Mouse (Mus musculus) erythroblast, embryonic 14.5 days (primary cell): ENCODE results near the gene Mrgbp. TPM values are rescaled to one million over a fixed set of nuclear protein-coding genes. Genes with fewer than 3 reads are reported as not detected.

Source experiments
- H3K27me3 ChIP-seq: 2 replicates; pipeline ENCODE4 v1.6.1; 2012; ENCODE audit warnings: inconsistent platforms; ENCODE audit not compliant: control insufficient read depth
- H3K36me3 ChIP-seq: 2 replicates; pipeline ENCODE4 v1.6.1; 2012; ENCODE audit warnings: mild to moderate bottlenecking, inconsistent platforms; ENCODE audit not compliant: control insufficient read depth
- H3K4me1 ChIP-seq: 2 replicates; pipeline ENCODE4 v1.6.1; 2012; ENCODE audit warnings: inconsistent platforms; ENCODE audit not compliant: control insufficient read depth
- H3K4me3 ChIP-seq: replicated peaks from 2 replicates; pipeline ENCODE3; 2012; ENCODE audit warnings: moderate library complexity, mild to moderate bottlenecking, inconsistent platforms
- H3K9me3 ChIP-seq: 2 replicates; pipeline ENCODE4 v1.6.1; 2012; ENCODE audit warnings: low read length, inconsistent platforms, mixed read lengths; ENCODE audit not compliant: control insufficient read depth
- GATA1 ChIP-seq: IDR thresholded peaks from 2 replicates; pipeline ENCODE4 v1.6.1; 2012; ENCODE audit warnings: low read length, inconsistent platforms, mixed read lengths
- TAL1 ChIP-seq: IDR thresholded peaks from 3 replicates; pipeline ENCODE4 v1.6.1; 2012; ENCODE audit warnings: low read length, inconsistent platforms, mixed read lengths
- polyA plus RNA-seq: library from polyadenylated mRNA; stranded (reverse); fragments of >175 nt; gene quantifications from 2 replicates; pipeline ENCODE4 v1.2.3, GENCODE M21; 2012

Gene Mrgbp
- polyA plus RNA-seq, result 0.58 and 0.87 TPM in 2 replicates

DNA sequence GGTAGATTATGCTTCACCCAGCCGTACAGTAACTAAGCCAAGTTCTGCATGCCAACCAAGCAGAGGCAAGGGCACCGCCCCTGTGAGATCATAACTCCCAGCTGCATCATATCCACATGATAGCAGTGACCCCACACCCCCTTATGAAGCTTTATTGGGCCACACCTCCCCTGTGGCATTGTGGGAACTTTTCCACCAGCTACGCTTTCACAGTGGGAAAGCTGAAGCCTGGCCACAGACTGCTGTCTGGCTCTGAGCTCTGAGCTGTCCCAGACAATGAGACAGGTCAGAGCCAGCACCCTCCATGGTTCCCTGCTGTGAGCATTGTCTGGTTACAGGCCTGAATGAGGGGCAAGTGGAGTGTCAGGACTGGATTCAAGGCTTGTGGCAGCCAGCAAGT is at the start of gene Mrgbp:
Mrgbp (plus strand) TSS at position 303 of the 400 bp plus-strand sequence.
- peaks cover 2% of the 10 kb centered on the region; the same call in 1 of the 2 replicates for H3K27me3 ChIP-seq
- no peak within 1 kb of the TSS for H3K4me3 ChIP-seq
- H3K4me1 ChIP-seq, result peaks cover 32% of the 10 kb centered on the region
- peaks cover 20% of the 10 kb centered on the region for H3K36me3 ChIP-seq
- no peak for TF ChIP-seq TAL1
- TF ChIP-seq GATA1, result no peak
- H3K9me3 ChIP-seq, result no peaks in the 10 kb centered on the region

DNA sequence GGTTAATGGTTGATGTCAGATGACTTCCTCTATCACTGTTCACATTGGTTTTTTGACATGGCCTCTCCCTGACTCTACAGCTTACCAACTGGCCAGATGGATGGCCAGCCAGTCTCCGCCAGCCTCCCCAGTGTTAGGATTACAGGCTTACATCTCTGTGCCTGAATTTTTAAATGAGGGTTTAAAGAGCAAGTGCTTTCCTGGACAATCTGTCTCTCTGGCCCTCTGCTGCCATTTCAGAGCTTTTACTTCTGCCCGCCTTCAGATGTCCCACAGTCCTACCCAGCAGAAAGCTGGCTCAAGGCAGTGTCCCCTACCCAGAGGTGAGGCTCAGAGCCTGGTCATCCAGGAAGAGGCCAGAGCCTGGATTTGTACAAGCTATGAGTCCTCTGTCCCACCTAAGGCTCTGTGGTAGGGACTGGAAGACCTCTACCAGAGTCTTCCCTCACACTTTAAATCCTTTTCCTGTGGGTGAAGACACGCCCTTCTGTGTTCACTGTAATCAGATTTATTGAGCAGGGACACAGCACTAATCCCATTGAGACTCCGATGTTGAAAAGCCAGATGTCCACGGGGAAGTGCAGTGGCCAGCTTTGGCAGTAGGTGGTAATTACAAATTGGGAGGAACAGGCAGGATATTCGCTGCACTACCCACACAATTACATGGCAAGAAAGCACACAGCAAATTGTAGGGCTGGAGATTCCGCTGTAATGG is 49.3 kb upstream of the Mrgbp start:
- no peaks in the 10 kb centered on the region for H3K4me1 ChIP-seq
- no peaks in the 10 kb centered on the region for H3K36me3 ChIP-seq
- no peaks in the 10 kb centered on the region; the same call in 1 of the 2 replicates for H3K27me3 ChIP-seq
- H3K9me3 ChIP-seq, result no peaks in the 10 kb centered on the region
- TF ChIP-seq GATA1 (no peak), TAL1 (no peak)
- no peak overlapping the region for H3K4me3 ChIP-seq

DNA sequence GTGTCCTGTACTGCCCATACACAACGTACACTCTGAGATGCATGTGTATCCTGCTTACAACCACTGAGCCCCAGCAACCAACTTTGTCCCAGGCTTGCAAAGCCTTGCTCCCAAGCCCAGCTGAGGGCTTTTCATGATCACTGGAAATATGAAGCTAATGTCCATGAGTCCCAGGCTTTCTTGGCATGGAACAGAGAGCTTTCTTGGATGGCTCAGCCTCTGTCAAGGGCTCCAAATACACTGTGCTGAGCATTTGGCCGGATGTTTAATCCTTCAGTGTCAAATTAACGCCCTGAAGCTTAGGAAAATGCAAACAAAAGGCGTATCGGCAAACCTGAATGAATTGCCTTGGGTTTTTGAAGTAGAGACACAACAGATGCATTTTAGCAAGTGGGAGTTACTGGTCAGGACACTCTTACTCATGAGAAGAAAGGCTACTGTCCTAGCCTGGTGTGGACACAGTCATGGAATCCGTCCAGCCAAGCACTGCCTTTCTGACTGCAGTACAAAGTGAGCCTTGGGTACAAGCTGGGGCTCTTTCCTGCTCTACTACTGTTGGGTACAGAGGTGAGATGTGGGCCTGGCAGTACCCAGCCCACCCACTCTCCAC is 48.6 kb upstream of the Mrgbp start:
- no peak overlapping the region for H3K4me3 ChIP-seq
- no peaks in the 10 kb centered on the region for H3K36me3 ChIP-seq
- TF ChIP-seq TAL1, result no peak
- TF ChIP-seq GATA1, result no peak
- H3K4me1 ChIP-seq, result no peaks in the 10 kb centered on the region
- no peaks in the 10 kb centered on the region; the same call in 1 of the 2 replicates for H3K27me3 ChIP-seq
- H3K9me3 ChIP-seq, result no peaks in the 10 kb centered on the region

- H3K4me3 ChIP-seq, result no peak overlapping the region
- H3K36me3 ChIP-seq, result no peaks in the 10 kb centered on the region
- no peaks in the 10 kb centered on the region for H3K9me3 ChIP-seq
- TF ChIP-seq GATA1 (no peak), TAL1 (no peak)
- no peaks in the 10 kb centered on the region for H3K27me3 ChIP-seq
- no peaks in the 10 kb centered on the region for H3K4me1 ChIP-seq
Measured at GRCm38 (mm10) chr2:180533237-180533636, 47.9 kb upstream of the Mrgbp start.

- H3K4me3 ChIP-seq, result no peak overlapping the region
- H3K36me3 ChIP-seq, result no peaks in the 10 kb centered on the region
- peaks cover 3% of the 10 kb centered on the region for H3K9me3 ChIP-seq
- no peaks in the 10 kb centered on the region for H3K27me3 ChIP-seq
- no peak for TF ChIP-seq GATA1
- no peak for TF ChIP-seq TAL1
- no peaks in the 10 kb centered on the region for H3K4me1 ChIP-seq
Measured at GRCm38 (mm10) chr2:180543675-180544074, 37.4 kb upstream of the Mrgbp start.

DNA sequence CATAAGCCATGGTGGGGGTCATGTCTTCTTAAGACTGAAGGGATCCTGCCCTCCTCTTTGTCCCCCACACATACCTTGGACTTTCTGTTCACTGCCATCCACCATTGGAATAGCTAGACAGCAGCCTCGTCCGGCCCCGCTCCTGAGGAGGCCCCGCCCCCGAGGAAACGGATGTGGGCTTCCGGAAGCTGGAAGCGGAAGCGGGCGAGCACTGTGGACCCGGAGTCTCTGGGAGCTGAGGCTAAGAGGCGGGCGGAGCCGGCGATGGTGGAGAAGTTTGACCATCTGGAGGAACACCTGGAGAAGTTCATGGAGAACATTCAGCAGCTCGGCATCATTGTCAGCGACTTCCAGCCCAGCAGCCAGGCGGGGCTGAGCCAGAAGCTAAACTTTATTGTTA is 36.1 kb upstream of the Mrgbp start:
- Histone ChIP-seq H3K4me3 (no peak overlapping the region), H3K27me3 (no peaks in the 10 kb centered on the region), H3K4me1 (no peaks in the 10 kb centered on the region), H3K9me3 (peaks cover 3% of the 10 kb centered on the region), H3K36me3 (no peaks in the 10 kb centered on the region)
- TF ChIP-seq TAL1, result no peak
- TF ChIP-seq GATA1, result no peak

- Histone ChIP-seq H3K27me3 (no peaks in the 10 kb centered on the region), H3K36me3 (no peaks in the 10 kb centered on the region), H3K4me1 (no peaks in the 10 kb centered on the region), H3K9me3 (peaks cover 3% of the 10 kb centered on the region), H3K4me3 (no peak overlapping the region)
- TF ChIP-seq GATA1, result no peak
- no peak for TF ChIP-seq TAL1
Measured at GRCm38 (mm10) chr2:180547384-180548106, 33.6 kb upstream of the Mrgbp start.

DNA sequence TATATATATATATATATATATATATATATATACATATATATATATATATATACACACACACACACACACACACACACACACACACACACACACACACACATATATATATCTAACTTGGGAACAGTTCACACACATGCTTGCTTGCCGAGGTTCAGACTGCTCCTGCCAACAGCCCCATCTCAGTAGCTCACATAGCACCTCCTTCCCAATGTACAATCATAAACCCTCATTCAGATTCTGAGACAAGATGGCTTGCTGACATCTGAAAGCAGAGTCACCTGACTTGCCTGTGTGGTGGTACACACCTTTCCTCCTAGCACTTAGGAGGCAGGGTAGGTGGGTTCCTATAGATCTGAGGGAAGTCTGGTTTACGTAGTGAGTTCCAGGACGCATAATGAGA is 28.8 kb upstream of the Mrgbp start:
- TF ChIP-seq GATA1, result no peak
- no peak for TF ChIP-seq TAL1
- Histone ChIP-seq H3K9me3 (no peaks in the 10 kb centered on the region), H3K36me3 (no peaks in the 10 kb centered on the region), H3K4me1 (no peaks in the 10 kb centered on the region), H3K4me3 (no peak overlapping the region), H3K27me3 (no peaks in the 10 kb centered on the region)

DNA sequence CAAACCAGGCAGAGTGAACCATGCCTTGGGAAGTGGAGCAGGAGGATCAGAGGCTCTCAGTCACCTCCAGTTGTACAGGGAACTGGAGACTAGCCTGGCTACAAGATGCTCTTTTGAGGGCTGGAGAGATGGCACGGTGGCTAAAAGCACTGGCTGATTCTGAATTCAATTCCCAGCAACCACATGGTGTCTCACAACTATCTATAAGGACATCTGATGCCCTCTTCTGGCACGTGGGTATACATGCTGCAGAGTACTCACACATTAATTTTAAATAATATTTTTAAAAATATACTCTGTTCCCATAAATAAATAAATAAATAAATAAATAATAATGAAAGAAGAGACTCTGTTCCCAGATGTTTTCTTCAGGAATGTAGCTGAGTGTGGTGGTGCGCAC is 25.9 kb upstream of the Mrgbp start:
- no peak for TF ChIP-seq TAL1
- TF ChIP-seq GATA1, result no peak
- H3K36me3 ChIP-seq, result no peaks in the 10 kb centered on the region
- H3K4me1 ChIP-seq, result no peaks in the 10 kb centered on the region
- no peak overlapping the region for H3K4me3 ChIP-seq
- no peaks in the 10 kb centered on the region for H3K9me3 ChIP-seq
- H3K27me3 ChIP-seq, result no peaks in the 10 kb centered on the region
